ENCODE assay signal across 27 mouse cellular contexts in genomic region chr9:63722350-63722749, GRCm38 (mm10). TPM values are rescaled to one million over a fixed set of nuclear protein-coding genes. Genes with fewer than 3 reads are reported as not detected.
DNase-seq lines count a peak whose midpoint lies in the region; ATAC-seq and TF ChIP-seq lines count a peak whose summit lies in the region.
"Had no signal": no experiment of that assay in that cellular context is flagged by ENCODE, and none has a peak within 500 bp of the region (broad histone marks: within the 10 kb centered on the region; RNA-seq: fewer than 3 reads in every experiment).

No protein-coding gene starts in this region.

- no peaks in the 10 kb centered on the region for H3K27me3 ChIP-seq in heart, embryonic 12.5 days (replicated peaks)
- no peaks in the 10 kb centered on the region for H3K27me3 ChIP-seq in kidney, embryonic 15.5 days
- H3K27me3 ChIP-seq in kidney, embryonic 14.5 days (ENCODE audit: control insufficient read depth, insufficient read depth, low read length) = no peaks in the 10 kb centered on the region
- no peaks in the 10 kb centered on the region for H3K27me3 ChIP-seq in spleen, adult 2 months (ENCODE audit: control insufficient read depth, insufficient read depth, low read length)
- no peaks in the 10 kb centered on the region for H3K27me3 ChIP-seq in stomach, embryonic 16.5 days (ENCODE audit: control insufficient read depth, insufficient read depth, low read length)
- H3K27me3 ChIP-seq in forebrain, postnatal 0 days (ENCODE audit: insufficient read depth, low read length) = no peaks in the 10 kb centered on the region
- H3K27me3 ChIP-seq: hindbrain, embryonic 15.5 days; intestine, embryonic 15.5 days; neural tube, embryonic 15.5 days; Patski had no signal

- no peak for TF ChIP-seq POLR2A in spleen, adult 2 months (IDR thresholded peaks at IDR 0.05; ENCODE audit: low read depth, low read length)

- no peaks in the 10 kb centered on the region for H3K36me3 ChIP-seq in heart, embryonic 12.5 days
- no peaks in the 10 kb centered on the region for H3K36me3 ChIP-seq in kidney, embryonic 15.5 days
- no peaks in the 10 kb centered on the region for H3K36me3 ChIP-seq in kidney, embryonic 14.5 days (ENCODE audit: control insufficient read depth, insufficient read depth, low read length)
- H3K36me3 ChIP-seq in spleen, adult 2 months (ENCODE audit: control insufficient read depth, insufficient read depth, low read length) = no peaks in the 10 kb centered on the region
- no peaks in the 10 kb centered on the region for H3K36me3 ChIP-seq in stomach, embryonic 16.5 days (ENCODE audit: control insufficient read depth, insufficient read depth, low read length)
- H3K36me3 ChIP-seq in forebrain, postnatal 0 days (ENCODE audit: insufficient read depth) = no peaks in the 10 kb centered on the region
- H3K36me3 ChIP-seq: hindbrain, embryonic 15.5 days; intestine, embryonic 15.5 days; neural tube, embryonic 15.5 days had no signal

- WGBS in heart, embryonic 12.5 days = 76% methylated on average over 7 of the region's 7 CpGs
- 78% methylated on average over 7 of the region's 7 CpGs for WGBS in kidney, embryonic 15.5 days
- 80% methylated on average over 7 of the region's 7 CpGs for WGBS in kidney, embryonic 14.5 days
- WGBS in spleen, adult 2 months = 84% methylated on average over 7 of the region's 7 CpGs
- WGBS in stomach, embryonic 16.5 days = 81% methylated on average over 7 of the region's 7 CpGs
- WGBS in forebrain, postnatal 0 days = 89% methylated on average over 7 of the region's 7 CpGs

- H3K4me2 ChIP-seq in heart, embryonic 12.5 days = no peak overlapping the region
- no peak overlapping the region for H3K4me2 ChIP-seq in kidney, embryonic 15.5 days
- no peak overlapping the region for H3K4me2 ChIP-seq in kidney, embryonic 14.5 days (replicated peaks; ENCODE audit: low read depth, low read length)
- H3K4me2 ChIP-seq in stomach, embryonic 16.5 days (ENCODE audit: low read depth, low read length) = no peak overlapping the region
- no peak overlapping the region for H3K4me2 ChIP-seq in forebrain, postnatal 0 days (ENCODE audit: low read depth)
- H3K4me2 ChIP-seq: hindbrain, embryonic 15.5 days; intestine, embryonic 15.5 days; neural tube, embryonic 15.5 days had no signal

- no peak for ATAC-seq in heart, embryonic 12.5 days (ENCODE audit: insufficient number of reproducible peaks, low FRiP score)
- no peak for ATAC-seq in kidney, embryonic 15.5 days (replicated peaks; ENCODE audit: low FRiP score)
- ATAC-seq in kidney, embryonic 14.5 days (ENCODE audit: low FRiP score, low TSS enrichment) = no peak
- no peak for ATAC-seq in stomach, embryonic 16.5 days (ENCODE audit: insufficient read depth, low FRiP score)
- ATAC-seq in forebrain, postnatal 0 days = no peak
- ATAC-seq: forebrain, embryonic 16.5 days; intestine, embryonic 15.5 days; midbrain, embryonic 16.5 days had no signal

- peaks cover 98% of the 10 kb centered on the region for H3K4me1 ChIP-seq in heart, embryonic 12.5 days (replicated peaks)
- peaks cover 89% of the 10 kb centered on the region for H3K4me1 ChIP-seq in kidney, embryonic 15.5 days
- peaks cover 62% of the 10 kb centered on the region for H3K4me1 ChIP-seq in kidney, embryonic 14.5 days (ENCODE audit: control insufficient read depth, insufficient read depth, low read length)
- peaks cover 75% of the 10 kb centered on the region for H3K4me1 ChIP-seq in spleen, adult 2 months (ENCODE audit: control insufficient read depth, insufficient read depth, insufficient read length)
- H3K4me1 ChIP-seq in stomach, embryonic 16.5 days (ENCODE audit: control insufficient read depth, insufficient read depth, low read length) = peaks cover 51% of the 10 kb centered on the region
- H3K4me1 ChIP-seq in forebrain, postnatal 0 days (ENCODE audit: insufficient read depth) = no peaks in the 10 kb centered on the region

- DNase-seq in heart, postnatal 4 days = no peak
- DNase-seq in spleen, adult 2 months (ENCODE audit: low read depth in 1 of 2, low spot score in 2 of 2) = no peak
- DNase-seq in spleen, postnatal 10 days (ENCODE audit: low spot score in 2 of 2) = no peak
- DNase-seq in forebrain, postnatal 0 days = no peak
- DNase-seq: adrenal gland, postnatal 36 days; cerebellum, adult 11 months; cerebellum, adult 9-11 months; gastrocnemius, postnatal 25 days; kidney, adult 8-10 months; kidney, postnatal 25 days; layer of hippocampus, postnatal 36 days; lung, adult 18-20 months had no signal

- no peaks in the 10 kb centered on the region for H3K9me3 ChIP-seq in heart, embryonic 12.5 days (replicated peaks)
- no peaks in the 10 kb centered on the region for H3K9me3 ChIP-seq in kidney, embryonic 15.5 days (replicated peaks)
- no peaks in the 10 kb centered on the region for H3K9me3 ChIP-seq in kidney, embryonic 14.5 days (ENCODE audit: control insufficient read depth, low read length)
- no peaks in the 10 kb centered on the region for H3K9me3 ChIP-seq in stomach, embryonic 16.5 days (replicated peaks; ENCODE audit: control insufficient read depth, low read length)
- no peaks in the 10 kb centered on the region for H3K9me3 ChIP-seq in forebrain, postnatal 0 days (ENCODE audit: low read length)
- H3K9me3 ChIP-seq: embryonic facial prominence, embryonic 10.5 days; forebrain, embryonic 10.5 days; hindbrain, embryonic 15.5 days; intestine, embryonic 15.5 days; midbrain, embryonic 10.5 days; neural tube, embryonic 15.5 days had no signal

- H3K27ac ChIP-seq in heart, embryonic 12.5 days (ENCODE audit: poor library complexity, severe bottlenecking) = peak overlapping the region; percentile 86; the same call in 1 of the 2 replicates
- H3K27ac ChIP-seq in kidney, embryonic 15.5 days = 0 out of 2 replicates have a peak overlapping the region, but pooled peaks have one; percentile 41
- no peak overlapping the region for H3K27ac ChIP-seq in kidney, embryonic 14.5 days (ENCODE audit: low read depth, low read length)
- peak overlapping the region; percentile 15; the same call in 1 of the 2 replicates for H3K27ac ChIP-seq in spleen, adult 2 months (ENCODE audit: insufficient read depth, low read length)
- peak overlapping the region; percentile 42; the same call in 1 of the 2 replicates for H3K27ac ChIP-seq in stomach, embryonic 16.5 days (ENCODE audit: low read length)
- no peak overlapping the region for H3K27ac ChIP-seq in forebrain, postnatal 0 days (ENCODE audit: low read depth, low read length)
- H3K27ac ChIP-seq: hindbrain, embryonic 15.5 days; layer of hippocampus, adult 2 months; midbrain, embryonic 10.5 days had no signal

- no peak overlapping the region for H3K4me3 ChIP-seq in heart, embryonic 12.5 days
- no peak overlapping the region for H3K4me3 ChIP-seq in kidney, embryonic 15.5 days (replicated peaks)
- H3K4me3 ChIP-seq in kidney, embryonic 14.5 days (ENCODE audit: low read length) = no peak overlapping the region
- H3K4me3 ChIP-seq in spleen, adult 2 months (ENCODE audit: extremely low read depth, insufficient read depth, insufficient read length) = no peak overlapping the region
- H3K4me3 ChIP-seq in stomach, embryonic 16.5 days (replicated peaks; ENCODE audit: low read length) = no peak overlapping the region
- no peak overlapping the region for H3K4me3 ChIP-seq in forebrain, postnatal 0 days (ENCODE audit: low read depth, low read length)
- H3K4me3 ChIP-seq: embryonic facial prominence, embryonic 10.5 days; forebrain, embryonic 10.5 days; hindbrain, embryonic 15.5 days; intestine, embryonic 15.5 days; layer of hippocampus, adult 2 months; midbrain, embryonic 10.5 days; myocyte; neural tube, embryonic 15.5 days had no signal

- H3K9ac ChIP-seq in heart, embryonic 12.5 days = no peak overlapping the region
- H3K9ac ChIP-seq in kidney, embryonic 15.5 days = no peak overlapping the region
- no peak overlapping the region for H3K9ac ChIP-seq in kidney, embryonic 14.5 days (ENCODE audit: low read depth, low read length)
- no peak overlapping the region for H3K9ac ChIP-seq in stomach, embryonic 16.5 days (ENCODE audit: low read length)
- H3K9ac ChIP-seq in forebrain, postnatal 0 days = no peak overlapping the region
- H3K9ac ChIP-seq: hindbrain, embryonic 15.5 days; intestine, embryonic 15.5 days; neural tube, embryonic 15.5 days had no signal

- no peak for TF ChIP-seq CTCF in spleen, adult 2 months (IDR thresholded peaks at IDR 0.05; ENCODE audit: extremely low read depth, insufficient read depth, insufficient read length, insufficient replicate concordance)
- no peak for TF ChIP-seq CTCF in forebrain, postnatal 0 days (IDR thresholded peaks at IDR 0.05; ENCODE audit: low read depth)

RNA-seq across cellular contexts. Expression of gene Smad3, which starts 35.4 kb away (rescaled TPM):
- polyA plus RNA-seq in heart, embryonic 12.5 days (2016; fragmentation: Nextera tagmentation; extraction: Ambion mirVana) = 17.0 and 18.9 TPM in 2 replicates
- total RNA-seq in heart, postnatal 4 days (2021) = 10 to 100 TPM; 20.7 to 20.9 TPM
- 25.0 and 26.5 TPM in 2 replicates for polyA plus RNA-seq in kidney, embryonic 15.5 days (2015; fragmentation: Nextera tagmentation; extraction: Ambion mirVana)
- polyA plus RNA-seq in kidney, embryonic 14.5 days (2014; fragmentation: Nextera tagmentation; extraction: Ambion mirVana) = 17.6 and 21.2 TPM in 2 replicates
- polyA plus RNA-seq in spleen, adult 2 months (2012; rRNA removed) = 30.2 and 32.2 TPM in 2 replicates
- polyA plus RNA-seq in stomach, embryonic 16.5 days (2015; fragmentation: Nextera tagmentation; extraction: Ambion mirVana) = 14.6 and 15.1 TPM in 2 replicates
- total RNA-seq in forebrain, postnatal 0 days (2014; rRNA removed) = 16.0 and 17.6 TPM in 2 replicates
- polyA plus RNA-seq in forebrain, postnatal 0 days (2015; fragmentation: Nextera tagmentation; extraction: Ambion mirVana) = 5.0 and 5.5 TPM in 2 replicates

Comparison
In these comparisons a context has a peak if more than half of its experiments do, and no peak if none do; other contexts are left out.
1. H3K27ac ChIP-seq: peak in heart, embryonic 12.5 days (single experiment), kidney, embryonic 15.5 days (single experiment), spleen, adult 2 months (single experiment) and stomach, embryonic 16.5 days (single experiment); none in kidney, embryonic 14.5 days (single experiment) and forebrain, postnatal 0 days (single experiment).